Mouse (Mus musculus): Measurements from ENCODE around the gene Pde5a.

DNA sequence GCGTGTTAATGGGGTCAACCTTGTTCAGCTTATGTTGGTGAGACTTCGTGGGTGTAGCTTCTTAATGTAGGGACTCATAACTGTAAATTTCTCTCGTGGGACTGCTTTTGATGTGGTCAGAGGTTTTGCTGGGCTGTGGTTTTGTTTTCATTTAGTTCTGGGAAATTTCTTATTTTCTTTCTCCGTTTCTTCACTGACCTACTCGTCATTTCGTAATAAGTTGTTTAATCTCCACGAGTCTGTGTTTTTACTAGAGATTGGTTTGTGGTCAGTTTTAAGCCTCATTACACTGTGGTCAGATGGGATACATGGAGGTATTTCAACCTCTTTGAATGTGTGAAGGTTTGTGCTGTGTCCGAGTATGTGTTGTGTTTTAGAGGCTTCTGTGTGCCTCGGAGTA, 7.2 kb upstream of the Pde5a start:
- TF ChIP-seq CTCF (IDR thresholded peaks at IDR 0.05; ENCODE audit: low read depth) (no peak), EP300 (IDR thresholded peaks at IDR 0.05; ENCODE audit: low read depth) (no peak)
